ENCODE assay signal across 21 mouse cellular contexts in the genomic region with DNA sequence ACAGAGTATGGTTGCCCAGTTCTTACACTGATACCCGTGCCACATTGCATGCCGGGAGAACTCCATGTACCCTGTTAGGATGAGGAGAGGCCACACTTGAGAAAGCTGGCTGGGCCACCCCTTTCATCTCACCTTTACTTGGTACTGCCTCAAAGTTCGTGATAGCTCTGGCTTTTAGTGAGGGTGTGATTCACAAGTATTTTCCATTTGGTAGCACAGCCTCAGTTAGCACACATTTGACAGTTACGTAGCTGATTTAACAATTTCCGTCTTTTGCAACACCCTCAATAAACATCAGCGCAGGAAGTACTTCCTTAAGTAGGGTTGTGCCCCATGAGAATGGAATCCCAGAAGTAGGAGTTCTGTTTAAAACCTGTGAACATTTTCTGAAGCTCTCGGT. TPM values are rescaled to one million over a fixed set of nuclear protein-coding genes. Genes with fewer than 3 reads are reported as not detected.
A peak's percentile ranks its signal among the peaks of the same experiment; 100 is the strongest.
DNase-seq lines count a peak whose midpoint lies in the region; ATAC-seq lines count a peak whose summit lies in the region.
"Had no signal": no experiment of that assay in that cellular context is flagged by ENCODE, and none has a peak within 500 bp of the region (broad histone marks: within the 10 kb centered on the region; RNA-seq: fewer than 3 reads in every experiment).

No protein-coding gene starts in this region.

- peak; percentile 87 for DNase-seq in heart, adult 11 months
- DNase-seq in heart, postnatal 10 days: no peak
- peak; percentile 30 for DNase-seq in CD4-positive helper T cell, adult 2 months (ENCODE audit: low read depth, low spot score)
- no peak for DNase-seq in cerebellum, postnatal 14 days
- no peak for DNase-seq in kidney, adult 11 months
- DNase-seq in cerebellum, postnatal 36 days: no peak
- DNase-seq: adrenal gland, adult 2 months; adrenal gland, postnatal 36 days; cerebellum, adult 2 months; cerebellum, postnatal 25 days; gastrocnemius, postnatal 36 days; heart, postnatal 14 days; kidney, adult 9 months; kidney, postnatal 10 days; liver, embryonic 13.5 days; lung, embryonic 14.5 days had no signal

- ATAC-seq in granulocyte monocyte progenitor cell, adult 5-6 weeks (replicated peaks; ENCODE audit: poor library complexity, severe bottlenecking): peak; percentile 59
- ATAC-seq in megakaryocyte, adult 5-6 weeks (ENCODE audit: poor library complexity, severe bottlenecking): peak; percentile 76
- ATAC-seq: forebrain, embryonic 13.5 days; hindbrain, embryonic 16.5 days; intestine, embryonic 16.5 days had no signal

- intact Hi-C loops in heart, postnatal 10 days (cut with DNase I): no loop called here

RNA-seq across cellular contexts. Expression of gene Entpd1, which starts 53.6 kb away (rescaled TPM):
- total RNA-seq in heart, postnatal 10 days (2021): 10 to 100 TPM; 33.4 to 42.2 TPM
- total RNA-seq in granulocyte monocyte progenitor cell, adult 5-6 weeks (2014; fragmentation: Nextera tagmentation): 4.0 and 12.1 TPM in 2 replicates
- 12.8 and 15.0 TPM in 2 replicates for total RNA-seq in granulocyte monocyte progenitor cell, adult 5-6 weeks (2017)
- 21.8 and 22.3 TPM in 2 replicates for total RNA-seq in megakaryocyte, adult 5-6 weeks (2015)
- total RNA-seq in megakaryocyte, adult 5-6 weeks (2017): 44.0 and 51.9 TPM in 2 replicates

RNA-seq across cellular contexts. Expression of gene Tctn3, which starts 53.7 kb away (rescaled TPM):
- 1 to 10 TPM; 8.9 to 9.3 TPM for total RNA-seq in heart, postnatal 10 days (2021)
- total RNA-seq in granulocyte monocyte progenitor cell, adult 5-6 weeks (2014; fragmentation: Nextera tagmentation): 6.6 and 9.2 TPM in 2 replicates
- total RNA-seq in granulocyte monocyte progenitor cell, adult 5-6 weeks (2017): 3.5 and 4.0 TPM in 2 replicates
- 2.5 and 5.8 TPM in 2 replicates for total RNA-seq in megakaryocyte, adult 5-6 weeks (2015)
- total RNA-seq in megakaryocyte, adult 5-6 weeks (2017): 1.6 and 3.2 TPM in 2 replicates

Comparison
In these comparisons a context has a peak if more than half of its experiments do, and no peak if none do; other contexts are left out.
1. DNase-seq: peak in heart, adult 11 months (single experiment) and CD4-positive helper T cell, adult 2 months (single experiment); none in heart, postnatal 10 days (0 of 2), cerebellum, postnatal 14 days (0 of 2), kidney, adult 11 months (single experiment) and cerebellum, postnatal 36 days (0 of 2).